Mouse (Mus musculus) lung, postnatal 0 days (tissue): ENCODE data around the gene Gria3.

Experiments used
- CTCF ChIP-seq: IDR thresholded peaks from 2 replicates; pipeline ENCODE4 v1.5.1; 2016; ENCODE audit warnings: antibody characterized with exemption, mild to moderate bottlenecking
- EP300 ChIP-seq: IDR thresholded peaks from 2 replicates; pipeline ENCODE4 v1.6.1; 2016; ENCODE audit warnings: antibody characterized with exemption, mild to moderate bottlenecking, control low read depth

DNA sequence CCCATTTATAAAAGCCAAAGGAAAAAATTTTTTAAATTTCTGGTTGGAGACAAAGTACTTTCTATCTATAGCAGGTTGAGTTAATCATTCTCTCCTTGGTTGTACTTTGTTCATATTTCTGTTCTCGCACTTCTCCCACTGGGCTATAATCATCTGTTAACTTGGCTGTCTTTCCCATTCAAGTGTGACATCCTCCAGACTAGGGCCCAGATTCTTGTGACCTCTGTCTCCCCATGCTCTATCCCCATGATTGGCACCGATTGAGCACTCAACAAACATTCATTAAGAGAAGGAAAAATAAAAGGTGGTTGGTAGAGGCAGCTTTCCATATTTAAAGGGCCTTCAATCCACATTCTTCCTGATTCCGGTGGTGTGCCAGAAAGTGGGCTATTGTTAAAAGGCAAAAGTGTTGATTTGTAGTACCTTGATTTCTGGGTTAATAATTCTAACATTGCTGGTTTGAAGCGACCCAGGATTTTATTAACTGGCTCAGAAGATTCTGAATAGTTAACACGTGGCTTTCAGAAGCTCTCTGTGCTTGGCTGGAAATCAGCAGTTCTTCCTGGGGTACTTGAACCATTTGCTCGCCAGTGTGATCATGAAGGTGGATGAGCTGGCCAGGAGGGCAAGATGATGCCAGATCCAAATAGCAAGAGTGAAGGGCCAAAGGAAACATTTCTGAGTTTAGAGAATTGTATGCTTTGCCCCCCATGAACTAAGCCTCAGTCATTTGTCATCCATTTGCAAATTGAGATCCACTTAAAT lies 161.8 kb downstream of the Gria3 start:
- no peak for TF ChIP-seq CTCF
- no peak for TF ChIP-seq EP300
